Mouse (Mus musculus): Measurements from ENCODE around the gene Pde4dip.

GRCm38 (mm10) chr3:97727801-97728200 is 160.7 kb downstream of the Pde4dip start:
- TF ChIP-seq GATA1 (IDR thresholded peaks at IDR 0.05; ENCODE audit: low read length) (no peak), TAL1 (IDR thresholded peaks at IDR 0.05; ENCODE audit: low read length) (no peak)

Measured in erythroblast, embryonic 14.5 days (primary cell).